Mouse (Mus musculus) CH12F3 (cell line): ENCODE measurements around the gene Tmco5.

Experiments used
- in situ Hi-C: fragments of 300-500 bp; cut with MboI; formaldehyde crosslinking; loops from 2 replicates; pipeline ENCODE4 v1.14.3; 2020; ENCODE audit warnings: low sequenced_read_pairs

The Tmco5 gene

DNA sequence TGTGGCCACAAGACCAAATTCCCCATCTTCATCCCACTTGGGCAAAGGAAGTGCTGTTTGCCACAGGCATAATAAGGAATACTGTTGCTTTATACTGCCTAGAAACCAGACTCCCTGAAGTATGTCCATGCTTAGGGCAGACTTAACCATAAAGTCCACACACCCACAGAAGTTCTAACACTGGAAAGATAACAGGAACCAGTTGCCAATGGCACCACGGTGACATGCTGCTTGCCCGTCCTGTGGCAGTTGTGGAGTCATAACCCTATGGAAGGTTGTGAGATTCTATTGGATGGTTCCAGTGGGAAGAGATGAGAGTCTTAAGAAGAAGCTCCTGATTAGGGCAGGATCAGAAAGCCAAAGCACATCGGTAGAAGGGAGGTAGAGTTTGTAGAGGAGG is at the start of gene Tmco5:
Gene Tmco5, plus strand, starts transcription at position 301 of the 400 bp plus-strand sequence.
- in situ Hi-C loops: no loop called here

DNA sequence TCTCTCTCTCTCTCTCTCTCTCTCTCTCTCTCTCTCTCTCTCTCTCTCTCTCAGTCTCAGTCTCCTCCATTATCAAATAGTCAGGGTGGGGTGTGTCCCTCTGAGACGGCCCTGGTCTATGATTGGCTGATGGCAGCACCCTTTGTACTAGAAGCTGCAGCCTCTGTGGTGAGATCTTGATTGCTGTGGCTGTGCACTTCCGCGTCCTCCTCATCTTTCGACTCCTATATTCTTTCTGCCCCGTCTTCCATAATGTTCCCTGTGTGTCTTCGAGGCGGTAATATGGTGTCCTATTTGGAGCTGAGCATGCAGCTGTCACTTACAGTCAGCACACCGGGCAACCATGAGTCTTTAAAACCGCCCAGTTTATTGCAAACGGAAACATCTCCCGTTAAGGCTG is 46.6 kb upstream of the Tmco5 start:
- in situ Hi-C loops: no loop called here

DNA sequence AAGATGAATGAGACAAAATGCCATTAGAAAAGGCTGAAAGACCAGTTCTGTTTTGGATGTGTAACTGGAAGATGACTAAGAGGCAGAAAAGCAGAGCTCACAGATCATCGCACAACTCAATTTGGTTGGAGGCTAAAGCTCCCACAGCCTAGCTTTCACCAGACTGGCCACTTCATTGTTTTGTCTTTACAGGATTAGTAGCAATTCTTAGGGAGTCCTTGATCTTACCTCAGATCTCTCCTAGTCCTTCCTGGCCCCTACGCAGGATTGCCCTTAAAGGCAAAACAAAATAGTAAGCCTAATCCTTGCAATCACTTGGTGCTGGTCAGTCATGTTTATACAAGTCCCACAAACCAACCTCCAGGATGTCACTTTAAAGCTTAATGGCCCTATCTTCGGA is 40.7 kb upstream of the Tmco5 start:
- in situ Hi-C loops: no loop called here

DNA sequence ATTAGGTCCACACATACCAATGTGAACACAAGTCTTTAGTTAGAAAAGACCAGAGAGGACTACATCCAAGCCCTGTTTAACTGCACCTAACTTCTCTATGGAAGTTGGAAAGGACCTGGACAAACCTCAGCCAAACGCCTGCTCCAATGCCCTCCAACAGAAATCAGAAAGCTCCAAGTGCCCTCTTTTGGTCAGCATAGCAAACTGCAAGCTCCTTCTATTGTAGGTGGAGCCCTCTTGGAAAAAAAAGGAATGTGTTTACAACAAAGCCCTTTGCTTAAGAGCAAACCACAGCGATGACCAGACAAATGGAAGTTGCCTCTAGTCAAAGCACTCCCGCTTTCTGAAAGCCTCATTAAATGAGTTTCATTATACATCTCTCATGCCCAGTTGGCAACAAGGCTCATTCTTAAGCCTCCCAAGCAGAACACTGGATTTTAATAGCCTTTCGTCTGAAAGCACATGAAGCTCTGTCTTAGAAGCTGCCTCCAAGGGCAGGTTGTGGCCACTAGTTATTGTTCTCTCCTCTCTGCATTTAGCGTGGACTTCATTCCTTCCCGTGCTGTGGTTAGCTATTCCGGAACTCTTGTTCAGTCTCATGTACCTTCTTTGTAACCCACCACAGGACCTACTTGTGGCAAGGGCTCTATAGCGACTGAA is 39.8 kb upstream of the Tmco5 start:
- in situ Hi-C loops: no loop called here

DNA sequence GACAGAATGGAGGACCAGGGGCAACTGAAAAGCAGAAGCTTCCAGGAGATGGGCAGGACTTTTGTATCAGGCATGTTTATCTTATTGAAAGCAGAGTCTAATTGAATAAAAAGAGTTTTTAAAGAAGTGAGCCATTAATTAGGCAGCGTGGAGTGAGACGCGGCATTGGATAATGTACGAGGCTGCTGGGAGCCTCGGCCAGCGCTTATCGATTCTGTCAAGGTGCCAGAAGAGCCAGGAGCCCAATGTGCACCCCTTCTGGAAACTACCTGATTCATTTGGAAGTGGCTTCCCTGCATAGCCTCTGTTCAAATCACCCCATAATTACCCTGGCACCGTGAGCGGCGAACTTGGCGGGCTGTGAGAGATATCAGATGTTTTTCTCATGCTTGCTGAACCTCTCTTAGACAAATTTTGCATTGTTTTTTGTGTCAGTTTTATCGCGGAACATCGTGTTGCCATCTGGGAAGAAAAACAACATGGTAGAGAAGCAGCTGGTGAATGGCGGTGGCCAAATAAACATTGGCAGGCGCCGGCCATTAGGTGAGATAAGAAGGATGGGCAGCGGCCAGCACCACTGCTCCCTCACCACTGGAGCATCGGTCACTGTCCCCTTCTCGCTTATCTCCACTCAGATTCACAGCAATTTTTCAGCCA is 28.4 kb upstream of the Tmco5 start:
- in situ Hi-C loops: no loop called here

DNA sequence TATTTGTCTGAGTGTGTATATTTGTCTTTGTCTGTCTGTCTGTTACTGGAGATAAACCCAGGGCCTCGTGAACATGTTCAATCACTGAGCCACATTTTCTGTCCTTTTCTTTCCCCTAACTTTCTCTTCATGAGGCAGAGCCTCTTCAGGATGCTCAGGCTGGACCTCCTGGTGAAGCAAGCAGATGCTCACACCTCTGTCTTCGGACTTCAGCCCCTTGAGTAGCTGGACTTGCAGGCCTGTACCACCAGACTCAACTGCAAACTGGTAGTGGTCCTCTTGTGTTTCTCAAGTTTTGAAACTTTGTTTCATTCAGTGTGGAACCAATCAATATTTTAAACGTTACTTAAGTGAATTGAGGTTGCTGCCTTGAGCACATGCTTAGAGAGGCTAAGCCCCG is 27.1 kb upstream of the Tmco5 start:
- in situ Hi-C loops: no loop called here

DNA sequence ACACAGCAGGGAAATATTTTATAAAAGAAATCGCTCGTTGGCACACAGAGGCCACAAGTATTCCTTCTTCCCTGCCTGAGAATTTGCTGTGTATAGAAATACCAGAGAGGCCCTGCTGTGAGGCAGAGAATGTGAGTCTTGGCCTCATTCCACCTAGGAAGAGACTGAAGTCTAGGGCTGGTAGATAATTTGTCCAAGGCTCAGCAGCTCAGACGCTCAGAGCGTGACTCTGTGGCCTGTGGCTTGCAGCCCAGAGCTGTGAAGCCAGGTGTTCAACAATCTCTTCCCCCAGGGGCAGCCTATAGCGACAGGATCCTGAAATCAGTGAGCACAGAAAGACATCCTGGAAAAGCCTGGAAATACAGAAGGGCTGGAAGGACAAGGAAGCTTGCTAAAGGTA is 26.2 kb upstream of the Tmco5 start:
- in situ Hi-C loops: no loop called here

DNA sequence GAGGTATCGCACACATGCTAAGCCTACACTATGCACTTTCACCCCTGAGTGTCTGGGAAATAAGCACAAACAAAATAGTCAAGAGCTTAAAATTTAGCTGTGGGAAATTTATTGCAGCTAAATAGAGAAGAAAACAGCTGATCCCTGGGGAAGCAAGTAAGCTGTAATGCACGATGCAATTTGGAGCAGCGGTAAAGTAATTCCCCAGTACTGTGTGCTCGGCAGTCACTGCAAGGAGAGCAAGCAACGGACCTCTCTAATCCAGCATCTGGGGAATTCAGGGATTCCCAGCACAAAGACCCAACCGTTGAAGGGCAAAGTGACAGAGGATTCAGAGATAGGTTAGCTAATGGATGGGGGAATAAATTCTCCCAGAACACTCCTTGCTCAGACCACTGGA is 19.8 kb upstream of the Tmco5 start:
- in situ Hi-C loops: no loop called here

DNA sequence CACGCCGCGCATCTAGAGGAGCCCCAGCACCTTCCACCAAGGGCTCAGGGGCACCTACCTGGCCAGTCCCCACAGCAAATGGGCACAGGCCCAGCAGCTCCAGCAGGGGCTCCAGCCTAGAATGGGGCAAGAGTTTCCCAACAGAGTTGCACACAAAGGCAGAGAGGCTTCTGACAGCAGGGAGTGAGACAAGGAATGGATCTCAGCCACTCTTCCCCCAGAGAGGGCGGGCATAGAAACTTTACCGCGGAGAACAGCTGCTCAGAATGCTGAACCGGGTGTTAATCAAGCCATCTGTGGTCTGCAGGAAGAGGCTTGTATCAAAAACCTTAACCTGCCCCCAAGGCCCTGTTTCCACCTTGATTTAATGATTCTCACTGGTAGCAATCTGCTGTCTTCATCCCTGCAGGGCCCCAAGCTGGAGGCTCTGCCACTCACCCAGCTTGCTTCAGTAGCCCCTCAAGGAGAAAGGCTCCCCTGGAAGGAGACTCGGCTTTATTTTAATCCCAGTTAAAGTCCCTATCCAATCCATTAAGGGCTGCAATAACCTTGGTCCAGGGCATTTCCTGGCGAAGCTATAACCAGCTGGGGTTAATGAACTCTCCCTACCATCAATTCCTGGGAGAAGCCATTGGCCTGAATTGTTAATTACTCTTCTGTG is 1.4 kb upstream of the Tmco5 start:
- in situ Hi-C loops: no loop called here

DNA sequence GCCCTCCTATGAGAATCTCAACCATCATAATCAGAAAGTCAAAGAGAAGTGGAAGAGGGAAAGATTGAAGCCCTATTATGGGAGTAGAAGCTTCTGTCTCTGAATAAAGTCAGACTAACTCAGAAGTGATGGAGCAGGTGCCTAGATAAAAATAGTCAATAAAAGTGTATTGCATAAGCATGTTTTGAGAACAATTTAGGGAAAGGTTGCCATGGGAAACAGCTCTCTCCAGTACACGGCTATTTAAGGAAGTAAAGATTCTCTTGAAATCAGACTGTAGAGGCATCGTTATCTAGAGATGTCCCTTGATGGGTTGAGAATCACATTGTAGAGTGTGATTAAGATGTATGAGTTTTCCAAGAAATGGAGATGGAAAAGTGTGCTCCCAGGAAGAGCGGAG is 1.2 kb downstream of the Tmco5 start:
- in situ Hi-C loops: no loop called here

DNA sequence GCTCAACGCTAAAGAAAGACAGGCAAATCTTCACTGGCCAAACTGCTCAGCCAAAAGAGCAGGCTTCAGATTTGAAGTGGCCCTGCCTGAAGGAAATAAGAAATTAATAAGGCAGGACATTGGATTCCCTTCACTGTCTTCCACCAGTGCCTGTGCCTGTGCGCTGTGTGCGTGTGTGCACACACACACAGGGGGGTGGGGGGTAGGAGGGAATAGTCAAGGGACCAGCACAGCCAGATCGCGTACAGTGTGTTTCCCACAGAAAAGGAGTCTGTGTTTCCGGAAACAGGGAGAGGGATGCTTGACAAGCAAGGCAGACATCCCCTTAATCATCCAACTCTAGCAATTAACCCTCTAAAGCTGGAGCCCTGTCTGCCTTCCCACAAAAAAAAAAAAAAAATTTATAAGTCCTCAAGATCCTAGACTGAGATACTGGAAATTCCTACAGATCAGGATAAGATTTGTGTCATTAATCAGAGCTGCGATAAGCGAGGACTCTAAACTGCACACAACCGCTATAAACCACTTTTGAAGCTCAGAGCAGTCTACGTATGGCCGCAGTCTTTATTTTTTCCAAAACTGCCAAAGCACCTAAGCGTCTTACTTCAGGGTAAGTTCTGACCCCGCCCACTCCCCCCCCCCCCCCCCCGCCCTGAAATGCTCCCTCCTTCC is 15.0 kb downstream of the Tmco5 start:
- in situ Hi-C loops: loop anchor here (10.0 kb wide), 2 partner anchors 341 to 551 kb away; no protein-coding TSS in a partner anchor

DNA sequence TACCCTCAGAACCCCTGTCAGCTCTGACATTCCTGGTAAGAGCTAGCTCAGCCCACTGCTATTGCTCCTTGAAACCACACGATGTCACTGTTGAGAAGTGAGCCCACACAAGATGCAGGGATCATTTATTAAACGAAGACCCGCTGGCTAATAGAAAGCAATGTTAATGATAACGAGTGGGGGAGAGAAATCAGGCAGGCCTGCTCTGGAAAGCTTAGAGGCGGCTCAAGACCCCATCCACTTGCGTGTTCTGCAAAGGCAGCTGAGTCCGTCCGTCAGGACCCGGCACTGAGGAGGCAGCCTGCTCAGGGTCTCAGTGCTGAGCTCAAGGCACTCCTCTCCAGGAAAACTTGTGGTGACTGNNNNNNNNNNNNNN is 15.5 kb downstream of the Tmco5 start:
- in situ Hi-C loops: loop anchor here (10.0 kb wide), 2 partner anchors 341 to 551 kb away; no protein-coding TSS in a partner anchor

DNA sequence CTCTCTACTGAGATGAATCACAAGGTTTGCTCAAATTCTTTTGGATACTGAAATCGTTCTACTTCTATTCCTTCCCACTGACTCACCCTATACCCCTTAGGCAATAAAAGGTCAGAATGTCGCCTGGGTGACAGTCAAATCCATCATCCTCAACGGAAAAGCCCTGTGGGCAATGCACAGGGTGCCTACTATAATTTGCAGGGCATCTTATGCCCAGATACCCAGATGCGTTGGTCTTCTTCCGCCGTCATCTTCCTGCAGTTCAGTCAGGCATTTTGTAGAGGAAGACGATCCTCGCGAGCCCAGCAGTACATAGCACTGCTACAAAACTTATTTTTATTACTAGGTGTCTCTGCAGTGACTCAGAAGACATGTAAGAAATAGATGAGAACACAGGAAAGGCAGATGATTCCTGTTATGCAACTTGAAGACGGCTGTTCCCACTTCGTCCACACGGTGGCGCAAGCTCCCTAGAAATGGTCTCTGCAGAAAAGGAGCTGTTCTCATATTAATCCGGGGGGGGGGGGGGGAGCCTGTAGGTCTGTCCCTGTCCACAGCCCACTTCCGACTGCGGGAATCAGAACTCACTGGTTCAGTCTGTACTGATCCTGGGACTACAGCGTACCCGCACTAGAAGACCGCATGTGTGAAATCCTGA is 21.3 kb downstream of the Tmco5 start:
- in situ Hi-C loops: loop anchor here (5.0 to 10.0 kb wide), 3 partner anchors 278 to 545 kb away; no protein-coding TSS in a partner anchor

DNA sequence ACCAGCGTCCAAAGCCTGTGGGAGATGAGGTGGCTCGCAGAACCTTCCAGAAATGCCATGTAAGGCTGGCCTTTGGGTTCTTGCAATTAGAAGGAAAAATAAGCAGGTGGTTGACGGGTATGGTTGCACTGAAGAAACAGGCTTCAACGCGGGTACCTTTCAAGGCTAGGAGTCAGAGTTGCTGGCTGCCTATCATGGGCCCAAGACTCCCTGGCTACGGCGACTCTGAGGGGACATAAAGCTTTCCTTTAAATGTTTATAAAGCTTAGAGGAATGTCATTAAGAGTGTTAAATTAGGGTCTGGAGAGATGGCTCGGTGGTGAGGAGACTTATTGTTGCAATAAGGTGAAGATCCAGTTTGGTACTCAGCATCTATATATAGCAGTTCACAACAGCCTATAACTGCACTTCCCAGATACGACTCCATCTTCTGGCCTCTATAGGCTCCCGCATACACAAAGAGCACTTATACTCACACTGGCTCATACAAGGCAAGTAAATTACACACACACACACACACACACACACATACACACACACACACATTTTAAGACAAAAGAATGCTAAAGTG is 21.9 kb downstream of the Tmco5 start:
- in situ Hi-C loops: no loop called here

DNA sequence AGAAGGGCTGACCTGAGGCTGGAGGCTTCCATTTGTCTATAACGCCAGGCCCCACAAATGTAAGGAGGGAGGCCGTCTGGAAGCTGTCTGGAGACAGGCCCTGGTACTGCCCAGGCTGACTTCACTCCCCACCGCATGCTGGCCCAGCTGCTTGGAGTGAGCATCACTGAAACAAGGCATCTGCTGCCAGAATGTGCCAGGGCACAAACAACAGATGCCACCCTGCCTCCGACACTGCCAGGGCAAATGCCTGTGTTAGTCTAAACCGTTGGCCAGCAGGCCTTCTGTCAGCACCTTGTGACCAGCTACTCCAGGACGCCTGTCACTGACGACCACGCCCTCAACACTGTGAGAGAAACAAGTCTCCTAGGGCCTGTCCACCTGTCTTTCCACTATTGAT is 29.8 kb downstream of the Tmco5 start:
- in situ Hi-C loops: no loop called here

DNA sequence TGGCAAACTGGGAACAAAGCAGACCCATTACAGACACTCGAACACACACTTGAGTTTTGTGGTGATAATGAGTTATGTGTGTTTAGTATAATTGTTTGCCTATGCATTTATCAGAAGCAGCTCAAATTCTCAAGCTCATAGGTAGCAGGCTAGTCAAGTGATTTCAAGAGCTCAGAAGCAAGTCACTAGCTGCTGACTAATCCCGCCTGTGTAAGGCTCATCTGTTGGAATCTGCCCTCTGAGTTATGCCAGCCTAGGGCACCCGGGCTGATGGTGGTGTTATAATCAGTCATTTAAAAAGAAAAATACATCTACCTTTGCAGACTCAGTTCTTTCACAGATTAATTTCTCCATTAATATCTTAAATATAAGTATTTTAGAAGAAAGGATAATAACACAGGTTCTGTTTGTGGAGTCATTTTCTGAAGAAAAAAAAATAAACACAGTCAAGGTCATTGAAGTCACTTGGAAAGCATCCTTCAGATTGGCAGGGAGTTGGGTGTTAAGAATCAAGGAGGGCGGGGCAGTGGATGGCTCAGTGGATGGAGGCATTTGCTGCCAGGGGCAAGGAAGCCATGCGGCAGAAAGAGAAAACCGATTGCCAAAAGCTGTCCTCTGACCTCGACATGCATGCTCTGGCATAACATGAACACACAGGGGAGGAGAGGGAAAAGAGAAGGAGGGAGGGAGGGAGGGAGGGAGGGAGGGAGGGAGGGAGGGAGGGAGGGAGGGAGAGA is 34.0 kb downstream of the Tmco5 start:
- in situ Hi-C loops: no loop called here

DNA sequence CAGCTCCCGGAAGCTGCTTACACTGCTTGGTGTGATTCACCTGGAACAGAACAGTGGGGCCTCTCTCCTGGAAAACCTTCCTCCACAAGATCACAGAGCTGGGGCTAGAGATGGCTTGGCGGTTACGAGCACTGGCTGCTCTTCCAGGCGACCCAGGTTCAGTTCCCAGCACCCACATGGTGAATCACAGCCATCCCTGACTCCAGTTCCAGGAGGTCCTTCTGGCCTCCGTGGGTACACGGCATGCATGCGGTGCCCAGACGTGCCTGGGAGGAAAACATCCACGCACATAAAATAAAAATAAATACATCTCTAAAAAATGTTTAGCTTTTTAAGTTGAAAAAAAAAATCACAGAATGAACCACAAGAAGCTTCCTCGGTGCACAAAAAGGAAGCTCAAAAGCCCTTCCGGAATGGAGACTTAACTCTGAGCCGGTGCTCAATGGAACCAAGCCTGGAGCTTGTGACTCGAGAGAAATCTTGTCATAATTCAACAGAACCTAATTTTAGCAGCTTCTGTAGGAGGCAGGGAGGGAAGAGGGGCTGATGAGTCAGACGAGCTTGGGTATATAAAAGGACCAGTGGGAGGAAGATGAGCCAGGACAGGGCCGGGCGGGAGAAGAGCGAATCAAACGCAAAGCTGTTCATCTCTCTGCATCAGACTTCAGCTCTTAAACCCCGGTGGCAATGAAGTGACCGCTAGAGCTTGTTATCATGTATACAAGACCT is 35.4 kb downstream of the Tmco5 start:
- in situ Hi-C loops: no loop called here

DNA sequence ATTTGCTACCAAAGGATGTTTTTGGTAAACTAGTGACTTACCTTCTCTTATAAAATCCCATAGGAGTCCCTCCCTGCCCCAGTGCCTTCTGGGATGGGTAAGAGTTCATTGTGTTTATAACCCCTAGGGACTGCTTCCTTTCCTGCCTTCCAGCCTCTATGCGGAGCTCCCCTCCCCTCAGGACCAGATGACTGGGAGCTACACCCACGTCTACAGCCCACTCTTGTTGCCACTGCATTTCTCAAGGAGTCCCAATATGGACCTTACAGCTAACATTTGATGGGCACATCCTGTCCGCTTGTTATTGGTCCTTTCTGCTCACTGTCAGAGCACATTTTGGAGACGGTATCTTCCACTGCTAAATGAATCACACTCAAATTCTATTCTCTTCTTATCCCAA is 36.1 kb downstream of the Tmco5 start:
- in situ Hi-C loops: no loop called here

DNA sequence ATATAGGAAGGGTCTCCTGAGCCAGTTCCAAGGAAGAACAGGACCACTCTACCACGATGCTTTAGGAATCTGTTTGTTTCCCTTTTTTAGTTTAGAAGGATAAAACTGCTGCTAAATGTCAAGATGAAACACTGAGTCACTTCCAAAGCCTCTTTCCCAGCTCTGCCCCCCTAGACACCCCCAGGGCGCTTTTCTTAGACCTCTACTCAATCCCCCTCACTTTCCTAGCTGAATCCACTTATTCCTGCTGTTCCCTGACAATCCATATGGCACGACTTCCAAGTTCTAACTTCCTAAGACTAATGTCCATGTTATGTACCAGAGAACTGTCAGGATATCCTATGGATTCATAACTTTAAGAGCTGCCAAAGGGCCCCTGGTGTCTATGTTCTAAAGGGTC is 40.1 kb downstream of the Tmco5 start:
- in situ Hi-C loops: no loop called here
